Mouse (Mus musculus) induced T-regulatory cell, adult 2 months (primary cell): Measurements from ENCODE around the gene Orc1.
A peak's percentile ranks its signal among the peaks of the same experiment; 100 is the strongest.

Experiments used
- DNase-seq: peaks from one replicate; pipeline ENCODE4 v3.0.0-alpha.2; 2012; ENCODE audit warnings: low read depth

Gene Orc1

GRCm38 (mm10) chr4:108635101-108635500, 55.9 kb downstream of the Orc1 start:
- DNase-seq: no peak

- DNase-seq: peak; percentile 68
Observed at GRCm38 (mm10) chr4:108637721-108638120, 58.5 kb downstream of the Orc1 start.

DNA sequence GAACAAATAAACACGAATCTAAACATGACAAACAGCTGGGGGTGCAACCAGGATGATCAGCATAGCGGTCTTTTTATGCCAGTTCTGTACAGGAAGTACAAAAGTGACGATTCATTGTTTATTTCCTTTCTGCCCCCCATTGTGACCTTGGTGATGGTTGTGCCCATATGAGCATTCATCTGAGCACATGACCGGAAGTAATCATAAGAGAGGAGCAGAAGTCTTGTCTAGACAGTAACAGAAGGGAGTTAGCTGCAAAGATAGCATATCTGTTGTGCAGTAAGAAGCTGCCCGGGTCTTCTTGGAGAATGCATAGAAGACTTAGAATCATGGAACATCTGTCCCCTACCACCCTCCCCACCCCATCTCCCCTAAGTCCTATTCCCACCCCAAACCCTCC, 59.5 kb downstream of the Orc1 start:
- peak; percentile 77 for DNase-seq

GRCm38 (mm10) chr4:108664407-108664806, 85.2 kb downstream of the Orc1 start:
- peak; percentile 41 for DNase-seq
